Mouse (Mus musculus): ENCODE measurements at regions not wholly inside any gene's neighbourhood (a gene's known extent, or its start where the extent isn't known, plus 50 kb on each side); places are given as distances from the start of the nearest gene placed in this dataset.

DNA sequence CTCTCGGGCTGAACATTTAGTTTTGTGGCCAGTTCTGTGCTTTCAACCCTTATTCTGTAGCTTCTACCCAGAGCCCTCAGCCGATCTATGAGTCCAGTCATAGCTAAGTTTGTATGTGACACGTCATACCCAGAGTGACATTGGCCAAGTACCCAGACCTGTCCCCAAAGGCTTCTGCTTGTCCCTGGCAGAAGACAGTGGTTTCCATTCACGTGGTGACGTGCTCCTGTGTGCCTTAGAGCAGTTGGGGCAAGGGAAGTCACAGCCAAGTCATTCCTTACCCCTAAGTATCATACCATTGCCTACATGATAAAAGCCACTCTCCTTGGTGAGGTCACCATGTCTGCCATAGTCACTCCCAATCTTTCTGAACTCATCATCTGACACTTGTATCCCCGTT is 61.1 kb upstream of the Fhl2 start:
- H3K27ac ChIP-seq (ENCODE audit: control insufficient read depth, low read depth, low read length), result no peak overlapping the region
- no peaks in the 10 kb centered on the region for H3K79me2 ChIP-seq (ENCODE audit: control insufficient read depth, insufficient read depth, low read length, poor library complexity)
- no peaks in the 10 kb centered on the region for H3K36me3 ChIP-seq (ENCODE audit: control insufficient read depth in 1 of 2, insufficient read depth in 2 of 2, low read length in 2 of 2)
- H3K27me3 ChIP-seq (ENCODE audit: control insufficient read depth in 1 of 2, insufficient read depth in 2 of 2, low read length in 2 of 2), result no peaks in the 10 kb centered on the region; a peak in 2 of 4 replicates
- TF ChIP-seq MYB (IDR thresholded peaks at IDR 0.05; ENCODE audit: low read depth, low read length) (no peak), NRF1 (IDR thresholded peaks at IDR 0.05; ENCODE audit: insufficient read depth, low read depth, low read length, poor library complexity, severe bottlenecking) (no peak)
- no peak overlapping the region for H3K4me3 ChIP-seq (ENCODE audit: control insufficient read depth in 1 of 2, insufficient read depth in 1 of 2, low read depth in 2 of 2, low read length in 2 of 2)
- H3K9me3 ChIP-seq (replicated peaks; ENCODE audit: insufficient read depth, low read length), result no peaks in the 10 kb centered on the region
- H3K9ac ChIP-seq (ENCODE audit: control insufficient read depth, low read depth, low read length, poor library complexity, severe bottlenecking), result no peak overlapping the region
- DNase-seq (ENCODE audit: low read depth, low spot score), result no peak
- no peaks in the 10 kb centered on the region for H3K4me1 ChIP-seq (ENCODE audit: control insufficient read depth in 1 of 2, insufficient read depth in 2 of 2, low read length in 2 of 2)

DNA sequence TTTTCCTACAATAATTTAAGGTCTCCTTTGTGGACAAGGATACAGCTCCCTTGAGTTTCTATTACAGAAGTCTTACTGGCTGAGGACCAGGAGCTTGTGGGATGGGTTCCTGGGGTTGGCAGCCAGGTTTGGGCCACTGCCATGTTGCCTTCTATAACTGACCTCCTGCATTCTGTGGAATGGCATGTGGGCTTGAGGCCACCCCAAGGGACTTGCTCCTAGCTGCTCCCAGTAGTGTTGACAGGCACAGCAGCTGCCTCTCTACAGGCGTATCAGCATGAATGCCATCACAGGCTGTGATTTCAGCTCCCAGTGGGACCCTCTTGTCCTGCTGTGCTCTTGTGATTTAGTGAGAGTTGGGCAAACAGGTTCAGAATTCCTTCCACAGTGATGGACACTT is 63.1 kb upstream of the Fhl2 start:
- H3K4me3 ChIP-seq (ENCODE audit: control insufficient read depth in 1 of 2, insufficient read depth in 1 of 2, low read depth in 2 of 2, low read length in 2 of 2), result no peak overlapping the region
- no peak for DNase-seq (ENCODE audit: low read depth, low spot score)
- no peaks in the 10 kb centered on the region for H3K79me2 ChIP-seq (ENCODE audit: control insufficient read depth, insufficient read depth, low read length, poor library complexity)
- no peaks in the 10 kb centered on the region for H3K4me1 ChIP-seq (ENCODE audit: control insufficient read depth in 1 of 2, insufficient read depth in 2 of 2, low read length in 2 of 2)
- no peaks in the 10 kb centered on the region for H3K36me3 ChIP-seq (ENCODE audit: control insufficient read depth in 1 of 2, insufficient read depth in 2 of 2, low read length in 2 of 2)
- H3K9ac ChIP-seq (ENCODE audit: control insufficient read depth, low read depth, low read length, poor library complexity, severe bottlenecking), result no peak overlapping the region
- no peak for TF ChIP-seq CHD1 (IDR thresholded peaks at IDR 0.05; ENCODE audit: low read depth, low read length)
- no peak overlapping the region for H3K27ac ChIP-seq (ENCODE audit: control insufficient read depth, low read depth, low read length)
- H3K27me3 ChIP-seq (ENCODE audit: control insufficient read depth in 1 of 2, insufficient read depth in 2 of 2, low read length in 2 of 2), result no peaks in the 10 kb centered on the region; a peak in 2 of 4 replicates
- H3K9me3 ChIP-seq (replicated peaks; ENCODE audit: insufficient read depth, low read length), result no peaks in the 10 kb centered on the region

GRCm38 (mm10) chr1:43260491-43260890 is 63.7 kb upstream of the Fhl2 start:
- Histone ChIP-seq H3K27ac (ENCODE audit: control insufficient read depth, low read depth, low read length) (no peak overlapping the region), H3K27me3 (ENCODE audit: control insufficient read depth in 1 of 2, insufficient read depth in 2 of 2, low read length in 2 of 2) (no peaks in the 10 kb centered on the region; a peak in 1 of 4 replicates), H3K4me3 (ENCODE audit: control insufficient read depth in 1 of 2, insufficient read depth in 1 of 2, low read depth in 2 of 2, low read length in 2 of 2) (no peak overlapping the region), H3K79me2 (ENCODE audit: control insufficient read depth, insufficient read depth, low read length, poor library complexity) (no peaks in the 10 kb centered on the region), H3K9ac (ENCODE audit: control insufficient read depth, low read depth, low read length, poor library complexity, severe bottlenecking) (no peak overlapping the region), H3K36me3 (ENCODE audit: control insufficient read depth in 1 of 2, insufficient read depth in 2 of 2, low read length in 2 of 2) (no peaks in the 10 kb centered on the region), H3K9me3 (replicated peaks; ENCODE audit: insufficient read depth, low read length) (no peaks in the 10 kb centered on the region), H3K4me1 (ENCODE audit: control insufficient read depth in 1 of 2, insufficient read depth in 2 of 2, low read length in 2 of 2) (no peaks in the 10 kb centered on the region)
- no peak for TF ChIP-seq CTCF (IDR thresholded peaks at IDR 0.05 in 2 of 3, conservative IDR thresholded peaks at IDR 0.05 in 1 of 3; ENCODE audit: control insufficient read depth in 1 of 3, insufficient read depth in 1 of 3, low read depth in 2 of 3, low read length in 3 of 3, poor library complexity in 1 of 3, severe bottlenecking in 1 of 3)
- TF ChIP-seq MAFK (IDR thresholded peaks at IDR 0.05; ENCODE audit: borderline replicate concordance, low read depth, low read length), result no peak
- no peak for TF ChIP-seq HCFC1 (IDR thresholded peaks at IDR 0.05; ENCODE audit: low read depth, low read length)
- no peak for TF ChIP-seq ZNF384 (IDR thresholded peaks at IDR 0.05; ENCODE audit: low read depth, low read length)
- no peak for TF ChIP-seq MEF2A (IDR thresholded peaks at IDR 0.05; ENCODE audit: extremely low read depth, insufficient replicate concordance, low read depth, low read length, poor library complexity, severe bottlenecking)
- TF ChIP-seq BHLHE40 (IDR thresholded peaks at IDR 0.05; ENCODE audit: borderline replicate concordance, low read depth, low read length), result no peak
- no peak for TF ChIP-seq ZKSCAN1 (IDR thresholded peaks at IDR 0.05; ENCODE audit: low read depth, low read length)
- no peak for TF ChIP-seq TCF12 (IDR thresholded peaks at IDR 0.05; ENCODE audit: low read depth, low read length)
- no peak for TF ChIP-seq E2F4 (IDR thresholded peaks at IDR 0.05; ENCODE audit: borderline replicate concordance, low read depth, low read length)
- TF ChIP-seq MYB (IDR thresholded peaks at IDR 0.05; ENCODE audit: low read depth, low read length), result no peak
- DNase-seq (ENCODE audit: low read depth, low spot score), result no peak
